Mouse (Mus musculus) heart, adult 11 months (tissue): ENCODE data around the gene Olfr516.
A peak's percentile ranks its signal among the peaks of the same experiment; 100 is the strongest.
"Not testable (repeated sequence)": the region's sequence is repeated elsewhere in the genome, so short reads cannot be mapped to it uniquely, and the experiment has no call there.

Source experiments
- DNase-seq: peaks from one replicate; pipeline ENCODE4 v3.0.0; 2022

The Olfr516 gene

DNA sequence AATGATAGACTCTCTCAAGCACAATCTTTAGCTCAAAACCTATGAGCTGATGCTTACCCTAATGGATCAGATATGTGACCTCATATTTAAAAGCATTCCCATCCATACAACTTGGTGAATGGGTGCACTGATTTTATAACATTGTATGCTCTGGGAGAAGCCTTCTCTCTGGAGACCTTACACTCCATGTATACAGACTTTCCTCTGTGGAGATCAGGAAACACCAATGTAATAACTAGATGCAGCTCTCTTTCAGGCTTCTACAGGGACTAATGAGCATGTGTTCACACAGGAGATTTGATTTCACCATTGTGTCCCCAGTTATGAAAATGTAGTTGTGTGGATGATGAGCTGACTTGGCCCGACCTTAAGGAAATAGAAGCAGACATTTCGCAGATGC lies at the start of gene Olfr516:
Olfr516 (minus strand) TSS at position 101 of the 400 bp plus-strand sequence.
- DNase-seq = peak; percentile 24

DNA sequence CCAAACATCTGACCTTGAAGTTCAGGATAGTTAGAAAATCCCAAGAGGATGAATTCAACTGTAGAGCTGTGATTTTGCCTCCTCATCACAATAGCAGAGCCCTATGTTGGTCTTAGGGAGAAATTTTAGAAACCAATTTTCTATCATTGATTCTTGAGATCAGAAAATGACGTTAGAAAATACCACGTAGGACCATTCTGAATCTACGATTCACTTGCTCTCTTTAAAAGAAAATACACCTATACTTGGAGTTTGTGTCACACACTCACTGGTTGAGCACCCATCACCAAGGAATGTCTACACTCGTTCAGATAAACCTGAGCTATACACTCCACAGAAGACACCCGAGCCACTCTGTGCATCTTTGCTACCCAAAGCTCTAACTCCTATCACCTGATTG lies 44.0 kb upstream of the Olfr516 start, which contains the start of gene Olfr519:
Olfr519 (minus strand) TSS at position 101 of the 400 bp plus-strand sequence.
- DNase-seq = no peak

DNA sequence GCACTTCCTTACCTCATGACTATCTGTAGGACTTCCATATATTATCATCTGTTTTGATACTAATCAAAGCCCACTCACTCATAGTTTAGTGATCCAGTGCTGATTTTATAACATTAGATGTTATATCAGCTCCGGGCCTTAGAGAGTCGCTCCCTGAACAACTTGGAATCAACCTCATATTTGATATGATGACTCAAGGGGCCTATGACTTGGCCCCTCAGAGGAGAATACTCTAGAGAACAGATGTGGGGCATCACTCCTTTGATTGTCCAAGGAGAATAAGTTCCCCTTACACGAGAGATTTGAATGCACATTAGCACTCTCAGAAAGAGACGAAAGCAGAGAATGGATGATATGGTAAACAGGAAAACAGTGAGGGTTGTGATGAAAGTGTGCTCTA lies 34.6 kb upstream of the Olfr516 start, which contains the start of gene Olfr518:
Olfr518 (minus strand) TSS at position 101 of the 400 bp plus-strand sequence.
- DNase-seq = no peak

DNA sequence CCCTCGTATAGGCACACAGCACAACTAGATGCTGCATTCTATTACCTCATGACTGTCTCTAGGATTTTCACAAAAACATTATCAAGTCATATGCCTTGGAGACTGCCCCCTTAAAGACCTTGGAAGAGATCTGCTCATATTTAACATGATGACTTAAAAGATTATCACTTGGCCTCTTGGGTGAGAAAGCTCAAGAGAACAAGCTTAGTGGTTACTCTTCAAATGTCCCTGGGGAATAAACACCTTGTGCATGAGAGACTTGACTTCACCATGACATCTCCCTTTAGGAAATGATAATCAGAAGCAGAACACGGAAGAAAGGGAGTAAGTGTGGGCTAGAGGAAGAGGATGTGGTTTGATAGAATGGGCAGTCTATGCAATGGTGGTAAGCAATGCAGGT lies 21.9 kb upstream of the Olfr516 start, which contains the start of gene Olfr517:
Olfr517 (minus strand) TSS at position 101 of the 400 bp plus-strand sequence.
- no peak for DNase-seq

DNA sequence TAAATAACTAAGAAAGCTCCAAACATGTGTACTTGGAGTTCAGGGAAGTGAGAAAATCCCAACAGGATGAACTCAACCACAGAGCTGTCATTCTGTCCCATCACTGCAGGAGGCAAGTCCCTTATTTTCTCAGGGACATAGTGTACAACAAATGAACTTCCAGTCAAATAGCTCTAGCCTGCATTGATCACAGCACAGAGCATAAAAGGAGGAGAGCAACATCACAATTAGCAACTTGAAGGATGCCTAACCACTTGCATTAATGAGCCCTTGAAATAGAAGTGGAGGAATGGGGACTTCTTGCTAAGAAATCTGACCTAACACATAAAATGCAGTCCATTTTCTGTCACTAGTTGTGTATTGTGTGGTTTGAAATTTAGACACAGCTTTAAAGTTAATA lies 24.4 kb downstream of the Olfr516 start, which contains the start of gene Olfr514:
Olfr514 (minus strand) TSS at position 101 of the 400 bp plus-strand sequence.
- no peak for DNase-seq

DNA sequence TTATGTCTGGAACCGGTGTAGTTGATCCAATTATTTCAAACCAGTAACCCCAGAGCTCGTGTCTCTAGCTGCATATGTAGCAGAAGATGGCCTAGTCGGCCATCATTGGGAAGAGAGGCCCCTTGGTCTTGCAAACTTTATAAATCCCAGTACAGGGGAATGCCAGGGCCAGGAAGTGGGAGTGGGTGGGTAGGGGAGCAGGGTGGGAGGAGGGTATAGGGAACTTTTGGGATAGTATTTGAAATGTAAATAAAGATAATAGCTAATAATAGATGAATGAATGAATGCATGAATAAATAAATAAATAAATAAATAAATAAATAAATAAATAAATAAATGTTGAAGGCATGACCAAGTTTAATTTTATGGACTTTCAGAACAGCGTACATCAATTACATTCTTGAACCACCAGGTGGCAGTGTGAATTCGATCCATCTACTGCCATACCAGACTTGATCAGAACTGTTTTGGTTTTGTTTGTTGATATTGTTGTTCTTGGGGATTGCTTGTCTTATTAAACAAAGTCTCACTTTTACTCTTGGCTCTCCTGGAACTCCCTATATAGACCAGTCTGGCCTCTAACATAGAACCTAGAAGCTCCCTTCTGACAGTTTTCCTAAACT lies 35.6 kb downstream of the Olfr516 start:
- DNase-seq = not testable (repeated sequence)

DNA sequence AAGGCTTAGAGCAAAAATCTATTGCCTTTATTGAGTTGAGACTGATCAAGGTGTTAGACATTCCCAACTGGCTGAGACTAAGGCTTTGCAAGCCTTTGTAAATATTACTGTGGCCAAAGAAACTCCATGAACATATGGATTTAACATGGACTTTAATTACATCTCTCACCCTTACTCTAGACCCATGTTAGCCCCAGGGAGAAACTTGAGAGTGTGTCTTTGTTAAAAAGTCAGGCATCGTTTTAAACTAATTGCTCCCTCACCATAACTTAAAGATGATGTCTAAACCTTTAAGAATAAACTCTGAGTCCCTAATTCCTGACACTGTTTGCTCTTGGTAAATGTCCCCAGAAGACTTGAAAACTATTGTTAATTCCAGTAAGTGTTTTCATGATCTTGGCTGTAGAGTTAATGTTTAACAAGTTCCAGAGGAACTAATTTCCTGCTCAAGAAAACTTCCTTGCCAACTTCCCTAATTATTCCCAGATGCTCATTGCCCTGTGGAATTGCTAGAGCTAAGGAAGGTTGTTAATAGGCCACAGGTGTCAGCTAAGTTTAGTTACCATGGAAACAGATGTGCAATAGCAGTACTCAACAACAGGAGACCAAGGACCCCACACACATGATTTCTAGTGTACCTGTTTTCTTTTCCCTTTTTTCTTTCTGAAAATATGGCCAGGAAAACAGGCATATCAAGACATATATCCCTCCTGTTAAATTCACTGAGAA lies 53.0 kb downstream of the Olfr516 start:
- peak; percentile 73 for DNase-seq
